11 mouse cellular contexts compared by ENCODE assay signal in the genomic region with DNA sequence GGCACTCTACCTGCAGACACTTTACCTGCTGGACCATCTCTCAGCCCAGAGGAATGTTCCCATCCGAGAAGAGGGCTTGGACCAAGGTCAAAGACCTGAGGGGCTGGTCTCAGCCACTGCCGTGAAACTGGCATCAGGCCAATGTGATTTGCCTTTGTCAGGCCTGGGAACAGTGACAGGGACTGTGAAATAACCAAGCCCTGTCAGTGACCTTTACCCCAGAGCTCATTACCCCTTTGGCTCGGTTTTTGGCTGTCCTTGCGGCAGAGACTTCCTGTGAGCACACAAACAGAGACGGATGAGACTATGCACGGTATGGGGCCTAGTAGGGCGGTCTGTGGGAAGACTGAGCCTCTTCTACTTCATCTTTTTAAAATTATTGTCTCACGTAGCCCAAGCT. TPM values are rescaled to one million over a fixed set of nuclear protein-coding genes. Genes with fewer than 3 reads are reported as not detected.
A peak's percentile ranks its signal among the peaks of the same experiment; 100 is the strongest.
DNase-seq lines count a peak whose midpoint lies in the region; ATAC-seq lines count a peak whose summit lies in the region.
"Had no signal": no experiment of that assay in that cellular context is flagged by ENCODE, and none has a peak within 500 bp of the region (broad histone marks: within the 10 kb centered on the region; RNA-seq: fewer than 3 reads in every experiment).

No protein-coding gene starts in this region.

- H3K4me2 ChIP-seq in liver, embryonic 15.5 days, result no peak overlapping the region
- no peak overlapping the region for H3K4me2 ChIP-seq in stomach, embryonic 16.5 days (ENCODE audit: low read depth, low read length)

- H3K27ac ChIP-seq in liver, embryonic 15.5 days (replicated peaks), result peak overlapping the region; percentile 56
- H3K27ac ChIP-seq in stomach, embryonic 16.5 days (ENCODE audit: low read length), result no peak overlapping the region
- H3K27ac ChIP-seq in embryonic facial prominence, embryonic 10.5 days (replicated peaks), result no peak overlapping the region

- DNase-seq in spleen, postnatal 36 days (ENCODE audit: low spot score in 2 of 2), result peak; percentile 46 to 56
- DNase-seq in spleen, postnatal 14 days (ENCODE audit: low spot score in 2 of 2), result no peak
- peak; percentile 18 to 55 for DNase-seq in heart, postnatal 14 days
- no peak for DNase-seq in retina, embryonic 14.5 days (ENCODE audit: low spot score)
- DNase-seq in embryonic facial prominence, embryonic 10.5 days (ENCODE audit: low spot score), result no peak
- no peak for DNase-seq in embryo, embryonic 10.5 days (ENCODE audit: low spot score)

- WGBS in liver, embryonic 15.5 days (ENCODE audit: insufficient replicate concordance), result 36% methylated on average over 8 of the region's 8 CpGs
- WGBS in stomach, embryonic 16.5 days, result 51% methylated on average over 8 of the region's 8 CpGs
- WGBS in embryonic facial prominence, embryonic 10.5 days, result 58% methylated on average over 8 of the region's 8 CpGs

- no peak overlapping the region for H3K9ac ChIP-seq in liver, embryonic 15.5 days
- no peak overlapping the region for H3K9ac ChIP-seq in stomach, embryonic 16.5 days (ENCODE audit: low read length)

- H3K4me1 ChIP-seq in liver, embryonic 15.5 days (replicated peaks), result peaks cover 15% of the 10 kb centered on the region
- H3K4me1 ChIP-seq in stomach, embryonic 16.5 days (ENCODE audit: control insufficient read depth, insufficient read depth, low read length), result 0 out of 2 replicates have a peak, but pooled peaks cover 3% of the 10 kb centered on the region
- peaks cover 4% of the 10 kb centered on the region; the same call in 1 of the 2 replicates for H3K4me1 ChIP-seq in embryonic facial prominence, embryonic 10.5 days

- intact Hi-C loops in heart, postnatal 14 days (cut with DNase I), result no loop called here

- H3K9me3 ChIP-seq in liver, embryonic 15.5 days (replicated peaks), result no peaks in the 10 kb centered on the region
- peaks cover 3% of the 10 kb centered on the region; the same call in 1 of the 2 replicates for H3K9me3 ChIP-seq in stomach, embryonic 16.5 days (replicated peaks; ENCODE audit: control insufficient read depth, low read length)
- no peaks in the 10 kb centered on the region for H3K9me3 ChIP-seq in embryonic facial prominence, embryonic 10.5 days

- H3K36me3 ChIP-seq in liver, embryonic 15.5 days (replicated peaks), result no peaks in the 10 kb centered on the region
- H3K36me3 ChIP-seq in stomach, embryonic 16.5 days (ENCODE audit: control insufficient read depth, insufficient read depth, low read length), result no peaks in the 10 kb centered on the region
- H3K36me3 ChIP-seq in embryonic facial prominence, embryonic 10.5 days (replicated peaks), result no peaks in the 10 kb centered on the region

- peak; percentile 73 for ATAC-seq in liver, embryonic 15.5 days (ENCODE audit: insufficient read depth)
- ATAC-seq in stomach, embryonic 16.5 days (ENCODE audit: insufficient read depth, low FRiP score), result peak; percentile 56; the same call in 1 of the 2 replicates
- ATAC-seq: hindbrain, embryonic 16.5 days had no signal

- H3K27me3 ChIP-seq in liver, embryonic 15.5 days, result no peaks in the 10 kb centered on the region
- no peaks in the 10 kb centered on the region for H3K27me3 ChIP-seq in stomach, embryonic 16.5 days (ENCODE audit: control insufficient read depth, insufficient read depth, low read length)
- H3K27me3 ChIP-seq in embryonic facial prominence, embryonic 10.5 days (replicated peaks; ENCODE audit: low read depth, poor library complexity, severe bottlenecking), result no peaks in the 10 kb centered on the region

- no peak overlapping the region for H3K4me3 ChIP-seq in liver, embryonic 15.5 days (replicated peaks)
- H3K4me3 ChIP-seq in stomach, embryonic 16.5 days (replicated peaks; ENCODE audit: low read length), result no peak overlapping the region
- no peak overlapping the region for H3K4me3 ChIP-seq in embryonic facial prominence, embryonic 10.5 days

RNA-seq across cellular contexts. Expression of a gene that starts 19.1 kb away (rescaled TPM):
- total RNA-seq in heart, postnatal 14 days (2021), result not detected
- not detected in 2 replicates for polyA plus RNA-seq in liver, embryonic 15.5 days (2015; fragmentation: Nextera tagmentation; extraction: Ambion mirVana)
- not detected in 2 replicates for polyA plus RNA-seq in stomach, embryonic 16.5 days (2015; fragmentation: Nextera tagmentation; extraction: Ambion mirVana)
- 0.24 TPM in 1 of 2 replicates, not detected in the other for polyA plus RNA-seq in embryonic facial prominence, embryonic 10.5 days (2016; fragmentation: Nextera tagmentation; extraction: Ambion mirVana)
- total RNA-seq: megakaryocyte-erythroid progenitor cell, adult 5-6 weeks had no signal
- polyA plus RNA-seq: embryonic facial prominence, embryonic 11.5 days had no signal

RNA-seq across cellular contexts. Expression of a gene that starts 19.2 kb away (rescaled TPM):
- not detected for total RNA-seq in heart, postnatal 14 days (2021)
- not detected in 2 replicates for polyA plus RNA-seq in liver, embryonic 15.5 days (2015; fragmentation: Nextera tagmentation; extraction: Ambion mirVana)
- polyA plus RNA-seq in stomach, embryonic 16.5 days (2015; fragmentation: Nextera tagmentation; extraction: Ambion mirVana), result not detected in 2 replicates
- not detected in 2 replicates for polyA plus RNA-seq in embryonic facial prominence, embryonic 10.5 days (2016; fragmentation: Nextera tagmentation; extraction: Ambion mirVana)
- total RNA-seq: megakaryocyte-erythroid progenitor cell, adult 5-6 weeks had no signal
- polyA plus RNA-seq: embryonic facial prominence, embryonic 11.5 days; hindbrain, embryonic 16.5 days had no signal

RNA-seq across cellular contexts. Expression of a gene that starts 47.7 kb away (rescaled TPM):
- total RNA-seq in heart, postnatal 14 days (2021), result 100 to 1,000 TPM; 122 to 125 TPM
- polyA plus RNA-seq in liver, embryonic 15.5 days (2015; fragmentation: Nextera tagmentation; extraction: Ambion mirVana), result 175 and 198 TPM in 2 replicates
- polyA plus RNA-seq in stomach, embryonic 16.5 days (2015; fragmentation: Nextera tagmentation; extraction: Ambion mirVana), result 346 and 382 TPM in 2 replicates
- 625 and 641 TPM in 2 replicates for polyA plus RNA-seq in embryonic facial prominence, embryonic 10.5 days (2016; fragmentation: Nextera tagmentation; extraction: Ambion mirVana)

Comparison
In these comparisons a context has a peak if more than half of its experiments do, and no peak if none do; other contexts are left out.
1. DNase-seq: peak in spleen, postnatal 36 days (2 of 2) and heart, postnatal 14 days (2 of 2); none in spleen, postnatal 14 days (0 of 2), retina, embryonic 14.5 days (single experiment), embryonic facial prominence, embryonic 10.5 days (single experiment) and embryo, embryonic 10.5 days (single experiment).